Comparison of ENCODE assay signal across 8 mouse cellular contexts in genomic region chr17:74526806-74527653, GRCm38 (mm10). TPM values are rescaled to one million over a fixed set of nuclear protein-coding genes. Genes with fewer than 3 reads are reported as not detected.
DNase-seq lines count a peak whose midpoint lies in the region; ATAC-seq and TF ChIP-seq lines count a peak whose summit lies in the region.

No protein-coding gene starts in this region.

- TF ChIP-seq CTCF in lung, embryonic 14.5 days (IDR thresholded peaks at IDR 0.05; ENCODE audit: low read depth) = no peak
- TF ChIP-seq CTCF in bone marrow macrophage, adult 2 months (IDR thresholded peaks at IDR 0.05; ENCODE audit: low read depth, low read length) = no peak

- peak overlapping the region; percentile 59 for H3K9ac ChIP-seq in lung, embryonic 14.5 days
- H3K9ac ChIP-seq in forebrain, embryonic 13.5 days = peak overlapping the region; percentile 75
- H3K9ac ChIP-seq in liver, embryonic 13.5 days = peak overlapping the region; percentile 73
- H3K9ac ChIP-seq in stomach, embryonic 14.5 days (replicated peaks; ENCODE audit: low read depth, low read length) = peak overlapping the region; percentile 42; the same call in 1 of the 2 replicates

- 83% methylated on average over 9 of the region's 9 CpGs for WGBS in lung, embryonic 14.5 days
- WGBS in forebrain, embryonic 13.5 days = 80% methylated on average over 9 of the region's 9 CpGs
- WGBS in liver, embryonic 13.5 days (ENCODE audit: insufficient replicate concordance) = 74% methylated on average over 9 of the region's 9 CpGs
- WGBS in stomach, embryonic 14.5 days = 86% methylated on average over 9 of the region's 9 CpGs

- ATAC-seq in lung, embryonic 14.5 days (ENCODE audit: insufficient read depth) = peak; percentile 2; the same call in 1 of the 2 replicates
- ATAC-seq in forebrain, embryonic 13.5 days = no peak
- no peak for ATAC-seq in liver, embryonic 13.5 days (ENCODE audit: low read depth)
- ATAC-seq in stomach, embryonic 14.5 days (ENCODE audit: insufficient number of reproducible peaks, insufficient read depth, low FRiP score, low read depth) = no peak
- ATAC-seq in activated CD4-positive, CD25-positive, alpha-beta regulatory T cell, adult 4 months = no peak

- H3K4me2 ChIP-seq in lung, embryonic 14.5 days = peak overlapping the region; percentile 90
- H3K4me2 ChIP-seq in forebrain, embryonic 13.5 days = peak overlapping the region; percentile 67
- peak overlapping the region; percentile 86 for H3K4me2 ChIP-seq in liver, embryonic 13.5 days
- peak overlapping the region; percentile 50 for H3K4me2 ChIP-seq in stomach, embryonic 14.5 days (replicated peaks; ENCODE audit: low read depth, low read length)

- peaks cover 11% of the 10 kb centered on the region for H3K4me1 ChIP-seq in lung, embryonic 14.5 days (ENCODE audit: insufficient read depth)
- H3K4me1 ChIP-seq in bone marrow macrophage, adult 2 months (ENCODE audit: control insufficient read depth, insufficient read depth, low read length) = peaks cover 26% of the 10 kb centered on the region
- H3K4me1 ChIP-seq in forebrain, embryonic 13.5 days = peaks cover 31% of the 10 kb centered on the region
- H3K4me1 ChIP-seq in liver, embryonic 13.5 days (replicated peaks) = peaks cover 39% of the 10 kb centered on the region
- peaks cover 10% of the 10 kb centered on the region for H3K4me1 ChIP-seq in stomach, embryonic 14.5 days (ENCODE audit: control insufficient read depth, insufficient read depth, low read length)

- H3K27ac ChIP-seq in lung, embryonic 14.5 days (ENCODE audit: low read depth) = peak overlapping the region; percentile 99
- peak overlapping the region; percentile 89 for H3K27ac ChIP-seq in bone marrow macrophage, adult 2 months (ENCODE audit: insufficient read depth, low read depth, low read length)
- H3K27ac ChIP-seq in forebrain, embryonic 13.5 days = peak overlapping the region; percentile 94
- H3K27ac ChIP-seq in liver, embryonic 13.5 days = peak overlapping the region; percentile 99
- H3K27ac ChIP-seq in stomach, embryonic 14.5 days (ENCODE audit: low read length) = peak overlapping the region; percentile 99

- peak overlapping the region; percentile 96 for H3K4me3 ChIP-seq in lung, embryonic 14.5 days (ENCODE audit: low read depth, low read length)
- peak overlapping the region; percentile 40 for H3K4me3 ChIP-seq in bone marrow macrophage, adult 2 months (ENCODE audit: insufficient read depth, low read length)
- H3K4me3 ChIP-seq in forebrain, embryonic 13.5 days = peak overlapping the region; percentile 66
- H3K4me3 ChIP-seq in liver, embryonic 13.5 days (replicated peaks) = peak overlapping the region; percentile 61
- H3K4me3 ChIP-seq in stomach, embryonic 14.5 days (ENCODE audit: low read depth, low read length) = peak overlapping the region; percentile 36

- no peak for DNase-seq in lung, embryonic 14.5 days
- DNase-seq in lung, postnatal 14 days = no peak
- DNase-seq in liver, embryonic 13.5 days = peak; percentile 1
- DNase-seq in adrenal gland, postnatal 25 days = no peak

- no peaks in the 10 kb centered on the region for H3K27me3 ChIP-seq in lung, embryonic 14.5 days (ENCODE audit: insufficient read depth, low read length)
- H3K27me3 ChIP-seq in forebrain, embryonic 13.5 days = no peaks in the 10 kb centered on the region
- no peaks in the 10 kb centered on the region for H3K27me3 ChIP-seq in liver, embryonic 13.5 days
- H3K27me3 ChIP-seq in stomach, embryonic 14.5 days (ENCODE audit: control insufficient read depth, insufficient read depth, low read length) = no peaks in the 10 kb centered on the region

- no peak for TF ChIP-seq POLR2A in bone marrow macrophage, adult 2 months (IDR thresholded peaks at IDR 0.05; ENCODE audit: borderline replicate concordance, low read depth, low read length)

- H3K36me3 ChIP-seq in lung, embryonic 14.5 days (ENCODE audit: insufficient read depth) = no peaks in the 10 kb centered on the region
- H3K36me3 ChIP-seq in forebrain, embryonic 13.5 days (ENCODE audit: poor library complexity, severe bottlenecking) = no peaks in the 10 kb centered on the region
- H3K36me3 ChIP-seq in liver, embryonic 13.5 days = no peaks in the 10 kb centered on the region
- no peaks in the 10 kb centered on the region for H3K36me3 ChIP-seq in stomach, embryonic 14.5 days (ENCODE audit: control insufficient read depth, insufficient read depth, low read length)

- H3K9me3 ChIP-seq in lung, embryonic 14.5 days (ENCODE audit: low read depth, low read length) = no peaks in the 10 kb centered on the region
- no peaks in the 10 kb centered on the region for H3K9me3 ChIP-seq in forebrain, embryonic 13.5 days (replicated peaks)
- no peaks in the 10 kb centered on the region for H3K9me3 ChIP-seq in liver, embryonic 13.5 days (replicated peaks)
- no peaks in the 10 kb centered on the region for H3K9me3 ChIP-seq in stomach, embryonic 14.5 days (ENCODE audit: control insufficient read depth, low read depth, low read length)

RNA-seq across cellular contexts. Expression of gene Birc6, which starts 1.1 kb away (rescaled TPM):
- 98.4 and 99.8 TPM in 2 replicates for polyA plus RNA-seq in lung, embryonic 14.5 days (2014; fragmentation: Nextera tagmentation; extraction: Ambion mirVana)
- polyA plus RNA-seq in bone marrow macrophage, adult 2 months (2012; ENCODE audit: insufficient read depth, insufficient read length, missing spikeins) = 61.4 and 73.1 TPM in 2 replicates
- 94.6 and 105 TPM in 2 replicates for polyA plus RNA-seq in forebrain, embryonic 13.5 days (2015; fragmentation: Nextera tagmentation; extraction: Ambion mirVana)
- 38.1 and 43.0 TPM in 2 replicates for polyA plus RNA-seq in liver, embryonic 13.5 days (2015; fragmentation: Nextera tagmentation; extraction: Ambion mirVana)
- polyA plus RNA-seq in stomach, embryonic 14.5 days (2014; fragmentation: Nextera tagmentation; extraction: Ambion mirVana) = 127 and 130 TPM in 2 replicates
- total RNA-seq in adrenal gland, postnatal 25 days (2021) = 124 and 147 TPM in 2 replicates
- polyA plus RNA-seq in activated CD4-positive, CD25-positive, alpha-beta regulatory T cell, adult 4 months (2017; shearing (Covaris generic)) = 100 to 1,000 TPM; 135 to 257 TPM

RNA-seq across cellular contexts. Expression of gene Yipf4, which starts 37.7 kb away (rescaled TPM):
- 61.3 and 65.0 TPM in 2 replicates for polyA plus RNA-seq in lung, embryonic 14.5 days (2014; fragmentation: Nextera tagmentation; extraction: Ambion mirVana)
- polyA plus RNA-seq in bone marrow macrophage, adult 2 months (2012; ENCODE audit: insufficient read depth, insufficient read length, missing spikeins) = 89.8 and 99.4 TPM in 2 replicates
- 47.6 and 62.7 TPM in 2 replicates for polyA plus RNA-seq in forebrain, embryonic 13.5 days (2015; fragmentation: Nextera tagmentation; extraction: Ambion mirVana)
- polyA plus RNA-seq in liver, embryonic 13.5 days (2015; fragmentation: Nextera tagmentation; extraction: Ambion mirVana) = 62.4 and 77.0 TPM in 2 replicates
- 69.0 and 71.4 TPM in 2 replicates for polyA plus RNA-seq in stomach, embryonic 14.5 days (2014; fragmentation: Nextera tagmentation; extraction: Ambion mirVana)
- total RNA-seq in adrenal gland, postnatal 25 days (2021) = 95.6 and 128 TPM in 2 replicates
- 10 to 100 TPM; 10.3 to 17.7 TPM for polyA plus RNA-seq in activated CD4-positive, CD25-positive, alpha-beta regulatory T cell, adult 4 months (2017; shearing (Covaris generic))

Comparison
In these comparisons a context has a peak if more than half of its experiments do, and no peak if none do; other contexts are left out.
1. H3K4me3 ChIP-seq: peak in every context shown above with its lines; median percentile 96 in lung, embryonic 14.5 days; 66 in forebrain, embryonic 13.5 days; 61 in liver, embryonic 13.5 days; 40 in bone marrow macrophage, adult 2 months; 36 in stomach, embryonic 14.5 days.